Mouse (Mus musculus) CD4-positive, CD25-positive, alpha-beta regulatory T cell, adult 4 months (primary cell): ENCODE data around the gene Abca13. TPM values are rescaled to one million over a fixed set of nuclear protein-coding genes. Genes with fewer than 3 reads are reported as not detected.

Experiments
- ATAC-seq: one replicate; pipeline ENCODE4 v1.8.0; 2017
- polyA plus RNA-seq, 2 experiments: library from polyadenylated mRNA; unstranded; fragments of 100-300 nt; shearing (Covaris generic); gene quantifications; one replicate each; pipeline ENCODE4 v1.2.1; 2017

Abca13 gene
- polyA plus RNA-seq, 2 experiments from 2014 or later, result not detected

- ATAC-seq, result no peak
Measured at GRCm38 (mm10) chr11:9533658-9534202, 342.0 kb downstream of the Abca13 start.

- no peak for ATAC-seq
Measured at GRCm38 (mm10) chr11:9536811-9537210, 345.1 kb downstream of the Abca13 start.

- ATAC-seq, result no peak
Measured at GRCm38 (mm10) chr11:9538328-9538727, 346.6 kb downstream of the Abca13 start.

GRCm38 (mm10) chr11:9560026-9560425 is 368.3 kb downstream of the Abca13 start:
- ATAC-seq, result no peak

- no peak for ATAC-seq
Measured at GRCm38 (mm10) chr11:9568302-9568701, 376.6 kb downstream of the Abca13 start.

- no peak for ATAC-seq
Measured at GRCm38 (mm10) chr11:9570319-9570718, 378.6 kb downstream of the Abca13 start.

- no peak for ATAC-seq
Measured at GRCm38 (mm10) chr11:9574894-9575293, 383.2 kb downstream of the Abca13 start.

GRCm38 (mm10) chr11:9591757-9592316 is 400.1 kb downstream of the Abca13 start:
- ATAC-seq, result no peak

- ATAC-seq, result no peak
Measured at GRCm38 (mm10) chr11:9597299-9597698, 405.6 kb downstream of the Abca13 start.

GRCm38 (mm10) chr11:9601096-9601495 is 409.4 kb downstream of the Abca13 start:
- no peak for ATAC-seq

GRCm38 (mm10) chr11:9602137-9602536 is 410.4 kb downstream of the Abca13 start:
- ATAC-seq, result no peak

- no peak for ATAC-seq
Measured at GRCm38 (mm10) chr11:9608249-9608648, 416.5 kb downstream of the Abca13 start.

GRCm38 (mm10) chr11:9609075-9609474 is 417.3 kb downstream of the Abca13 start:
- ATAC-seq, result no peak

GRCm38 (mm10) chr11:9616133-9616532 is 424.4 kb downstream of the Abca13 start:
- no peak for ATAC-seq

GRCm38 (mm10) chr11:9616665-9617064 is 424.9 kb downstream of the Abca13 start:
- no peak for ATAC-seq

GRCm38 (mm10) chr11:9619986-9620385 is 428.2 kb downstream of the Abca13 start:
- no peak for ATAC-seq

- no peak for ATAC-seq
Measured at GRCm38 (mm10) chr11:9622888-9623287, 431.1 kb downstream of the Abca13 start.

GRCm38 (mm10) chr11:9624753-9625152 is 433.0 kb downstream of the Abca13 start:
- ATAC-seq, result no peak

GRCm38 (mm10) chr11:9625812-9626211 is 434.1 kb downstream of the Abca13 start:
- no peak for ATAC-seq

- no peak for ATAC-seq
Measured at GRCm38 (mm10) chr11:9647272-9647671, 455.5 kb downstream of the Abca13 start.

GRCm38 (mm10) chr11:9647991-9648390 is 456.2 kb downstream of the Abca13 start:
- no peak for ATAC-seq

GRCm38 (mm10) chr11:9666648-9667255 is 475.0 kb downstream of the Abca13 start:
- no peak for ATAC-seq

GRCm38 (mm10) chr11:9669430-9669829 is 477.7 kb downstream of the Abca13 start:
- no peak for ATAC-seq

GRCm38 (mm10) chr11:9684952-9685351 is 493.2 kb downstream of the Abca13 start:
- no peak for ATAC-seq
